Mouse (Mus musculus): ENCODE measurements around the gene Hnrnpul2. TPM values are rescaled to one million over a fixed set of nuclear protein-coding genes. Genes with fewer than 3 reads are reported as not detected.

Gene Hnrnpul2
- total RNA-seq (2021), result 10 to 100 TPM; 35.4 to 37.3 TPM
- long read RNA-seq, experiment 1, partial matches to known transcripts, result 2 of 3 reads
- long read RNA-seq, experiment 1, other reads (novel, unspliced or antisense), result 1 of 3 reads
- long read RNA-seq, experiment 2, partial matches to known transcripts, result 0 of 1 reads
- long read RNA-seq, experiment 2, other reads (novel, unspliced or antisense), result 1 of 1 reads

- intact Hi-C loops (cut with DNase I; ENCODE audit: low total_unique reads), result no loop called here
- DNase-seq, result peak; percentile 99
Observed at GRCm38 (mm10) chr19:8819596-8820423, at the start of gene Hnrnpul2. Gene Hnrnpul2, plus strand, starts transcription at chr19:8820010.

- intact Hi-C loops (cut with DNase I; ENCODE audit: low total_unique reads), result no loop called here
- peak; percentile 84 for DNase-seq
Observed at GRCm38 (mm10) chr19:8770567-8771270, 49.1 kb upstream of the Hnrnpul2 start, which contains the start of gene Tmem223. Gene Tmem223, plus strand, starts transcription at chr19:8770996.

DNA sequence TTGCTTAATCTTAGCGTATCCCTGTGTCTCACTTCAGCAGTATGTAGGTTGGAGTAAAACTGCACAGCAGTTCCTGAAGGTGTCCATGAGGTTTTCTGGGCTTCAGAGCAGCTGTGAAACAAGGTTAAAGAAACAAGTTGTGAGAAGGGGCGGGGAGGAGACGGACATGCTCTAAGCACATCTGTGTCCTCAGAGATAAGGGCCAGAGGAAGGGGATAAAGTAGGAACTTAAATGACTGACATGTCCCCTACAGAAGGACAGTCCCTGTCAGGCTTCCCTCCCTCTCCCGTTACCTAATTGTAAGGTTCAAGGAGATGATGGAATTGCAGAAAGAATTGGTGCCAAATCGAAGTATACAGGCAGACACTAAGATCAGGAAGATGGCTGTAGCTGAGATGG is 46.8 kb upstream of the Hnrnpul2 start:
- intact Hi-C loops (cut with DNase I; ENCODE audit: low total_unique reads), result no loop called here

GRCm38 (mm10) chr19:8773409-8773808 is 46.4 kb upstream of the Hnrnpul2 start:
- DNase-seq, result no peak
- intact Hi-C loops (cut with DNase I; ENCODE audit: low total_unique reads), result no loop called here

More for the DNA sequence above, 46.8 kb upstream of the Hnrnpul2 start:
- no peak for DNase-seq

- DNase-seq, result peak; percentile 95
- intact Hi-C loops (cut with DNase I; ENCODE audit: low total_unique reads), result no loop called here
Observed at GRCm38 (mm10) chr19:8774086-8774835, 45.5 kb upstream of the Hnrnpul2 start, which contains the start of gene Tmem179b. Gene Tmem179b, minus strand, starts transcription at chr19:8774467.

- DNase-seq, result peak; percentile 26
- intact Hi-C loops (cut with DNase I; ENCODE audit: low total_unique reads), result no loop called here
Observed at GRCm38 (mm10) chr19:8774951-8775421, 44.8 kb upstream of the Hnrnpul2 start.

- intact Hi-C loops (cut with DNase I; ENCODE audit: low total_unique reads), result no loop called here
Observed at GRCm38 (mm10) chr19:8786008-8786781, 33.6 kb upstream of the Hnrnpul2 start, which contains the start of gene Taf6l. Gene Taf6l, minus strand, starts transcription at chr19:8786417.

DNA sequence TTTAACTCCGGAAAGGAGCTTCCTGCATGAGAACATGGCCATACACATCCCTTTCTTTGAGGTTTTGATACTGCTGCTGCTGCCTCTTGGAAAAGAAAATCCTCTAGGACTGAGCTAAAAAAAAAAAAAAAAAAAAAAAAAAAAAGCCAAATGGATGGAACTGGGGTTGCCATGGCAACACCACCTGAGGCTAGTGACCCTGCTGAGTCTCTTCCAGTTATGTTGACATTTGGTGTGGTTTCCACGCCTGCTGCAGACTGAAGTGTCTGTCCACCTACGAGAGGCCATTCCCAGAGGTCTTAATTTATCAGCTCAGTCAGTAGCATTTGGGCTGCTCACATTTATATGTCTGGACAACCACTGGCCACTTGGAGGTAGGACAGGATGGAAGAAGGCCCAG is 31.3 kb upstream of the Hnrnpul2 start:
- intact Hi-C loops (cut with DNase I; ENCODE audit: low total_unique reads), result no loop called here
- no peak for DNase-seq

More at GRCm38 (mm10) chr19:8786008-8786781, 33.6 kb upstream of the Hnrnpul2 start, which contains the start of gene Taf6l:
- peak; percentile 89 for DNase-seq

- intact Hi-C loops (cut with DNase I; ENCODE audit: low total_unique reads), result no loop called here
- no peak for DNase-seq
Observed at GRCm38 (mm10) chr19:8789171-8789570, 30.6 kb upstream of the Hnrnpul2 start.

- intact Hi-C loops (cut with DNase I; ENCODE audit: low total_unique reads), result no loop called here
- no peak for DNase-seq
Observed at GRCm38 (mm10) chr19:8790171-8790570, 29.6 kb upstream of the Hnrnpul2 start.

GRCm38 (mm10) chr19:8798264-8798946 is 21.4 kb upstream of the Hnrnpul2 start, which contains the start of gene Polr2g:
Gene Polr2g, minus strand, starts transcription at chr19:8798577.
- intact Hi-C loops (cut with DNase I; ENCODE audit: low total_unique reads), result no loop called here
- DNase-seq, result peak; percentile 88

GRCm38 (mm10) chr19:8798947-8799315 is 20.9 kb upstream of the Hnrnpul2 start:
- DNase-seq, result no peak
- intact Hi-C loops (cut with DNase I; ENCODE audit: low total_unique reads), result no loop called here

DNA sequence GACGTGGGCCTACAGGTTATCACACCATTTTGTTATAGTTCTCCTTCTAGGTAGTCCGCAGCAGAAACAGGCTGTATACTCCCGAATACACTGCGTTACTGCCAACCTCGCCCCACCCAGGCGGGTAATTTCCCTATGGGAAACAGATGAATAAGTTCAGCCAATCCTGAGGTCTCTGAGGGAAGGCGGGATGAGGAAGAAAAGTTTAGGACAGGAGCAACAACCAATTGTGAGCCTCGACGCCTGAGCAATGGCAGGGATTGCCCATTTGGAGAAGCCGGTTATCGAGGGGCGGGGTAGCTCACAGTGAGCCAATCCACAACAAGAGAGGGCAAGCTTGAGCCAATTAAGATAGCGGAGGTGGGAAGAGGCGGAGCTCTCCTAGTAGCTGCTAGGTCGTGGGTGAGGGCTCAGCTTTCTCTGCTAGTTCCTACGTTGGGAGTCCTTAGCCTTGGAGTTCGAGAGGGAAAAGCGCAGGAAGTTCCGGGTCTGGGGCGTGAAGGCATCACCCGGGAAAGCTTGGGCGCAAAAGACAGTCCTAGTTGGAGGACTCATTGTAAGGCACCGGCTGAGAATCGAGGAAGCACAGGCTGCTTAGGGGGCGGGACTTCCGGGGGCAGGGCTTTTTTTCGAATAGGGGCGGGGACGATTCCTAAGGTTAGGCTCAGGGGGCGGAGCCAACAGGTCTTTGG is 17.5 kb upstream of the Hnrnpul2 start, which contains the start of gene Zbtb3:
Gene Zbtb3 (plus strand): TSS at position 426 of the 692 bp plus-strand sequence.
- DNase-seq, result peak; percentile 92
- intact Hi-C loops (cut with DNase I; ENCODE audit: low total_unique reads), result no loop called here

GRCm38 (mm10) chr19:8803204-8803780 is 16.5 kb upstream of the Hnrnpul2 start:
- intact Hi-C loops (cut with DNase I; ENCODE audit: low total_unique reads), result no loop called here
- no peak for DNase-seq

DNA sequence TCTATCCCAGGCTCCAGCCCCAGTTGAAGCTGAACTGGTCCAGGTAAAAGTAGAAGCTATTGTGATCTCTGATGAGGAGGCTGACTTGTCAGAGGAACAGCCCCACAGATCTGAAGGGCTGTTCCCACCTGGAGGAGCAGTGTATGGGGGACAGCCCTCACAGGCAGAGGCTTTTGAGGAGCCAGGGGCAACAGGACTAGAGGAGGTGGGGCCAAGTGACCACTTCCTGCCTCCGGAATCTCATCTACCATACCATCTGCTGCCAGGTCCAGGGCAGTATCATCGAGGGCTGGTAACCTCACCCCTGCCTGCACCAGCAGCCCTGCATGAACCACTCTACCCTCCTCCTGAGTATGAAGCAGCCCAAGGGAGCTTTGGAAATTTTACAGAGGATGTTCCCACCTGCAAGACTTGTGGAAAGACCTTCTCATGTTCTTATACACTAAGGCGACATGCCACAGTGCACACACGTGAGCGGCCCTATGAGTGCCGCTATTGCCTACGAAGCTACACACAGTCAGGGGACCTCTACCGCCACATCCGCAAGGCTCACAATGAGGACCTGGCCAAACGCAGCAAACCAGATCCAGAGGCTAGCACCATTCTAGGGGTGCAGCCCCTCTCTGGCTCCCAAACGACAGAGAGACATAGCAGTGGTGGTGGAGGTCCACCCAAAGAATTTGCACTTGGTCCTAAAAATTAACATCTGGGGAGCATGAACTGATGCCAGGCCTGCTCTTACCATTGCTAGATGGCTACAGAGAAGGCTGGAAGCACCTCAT is 15.7 kb upstream of the Hnrnpul2 start:
- intact Hi-C loops (cut with DNase I; ENCODE audit: low total_unique reads), result no loop called here

DNA sequence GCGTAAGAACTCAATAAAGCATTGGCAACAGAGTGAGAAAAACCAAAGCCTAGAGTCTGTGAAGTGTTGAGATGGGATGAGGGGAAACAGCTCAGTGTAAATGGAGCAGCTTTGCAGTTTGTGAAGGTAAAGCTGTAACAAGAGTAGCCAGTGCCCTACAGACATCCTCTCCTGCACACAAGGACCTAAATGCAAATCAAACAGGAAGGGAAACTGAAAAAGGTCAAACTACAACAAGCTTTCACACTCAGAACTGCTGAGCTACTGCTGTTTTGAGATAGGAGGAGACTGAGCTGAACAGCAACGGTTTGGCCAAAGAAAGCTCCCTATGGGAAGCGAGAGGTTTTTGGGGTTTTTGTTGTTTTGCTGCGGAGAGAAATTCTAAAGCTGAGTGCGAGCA is 13.0 kb upstream of the Hnrnpul2 start:
- no peak for DNase-seq
- intact Hi-C loops (cut with DNase I; ENCODE audit: low total_unique reads), result no loop called here

More for the DNA sequence above, 15.7 kb upstream of the Hnrnpul2 start:
- no peak for DNase-seq
